Mouse (Mus musculus) stomach, postnatal 0 days (tissue): ENCODE measurements around the gene Gm11127.
"Not testable (repeated sequence)": the region's sequence is repeated elsewhere in the genome, so short reads cannot be mapped to it uniquely, and the experiment has no call there.

ENCODE experiments used
- CTCF ChIP-seq: IDR thresholded peaks from 2 replicates; pipeline ENCODE4 v1.5.1; 2016; ENCODE audit warnings: antibody characterized with exemption, low read depth, mild to moderate bottlenecking, moderate library complexity
- EP300 ChIP-seq: optimal IDR thresholded peaks from 2 replicates; pipeline ENCODE3; 2016; ENCODE audit warnings: antibody characterized with exemption

- TF ChIP-seq CTCF, EP300: not testable (repeated sequence)
These were observed 41.4 kb upstream of the Gm11127 start for GRCm38 (mm10) chr17:36099603-36100002.
